Mouse (Mus musculus): ENCODE data around the gene 4930535I16Rik.

The 4930535I16Rik gene

DNA sequence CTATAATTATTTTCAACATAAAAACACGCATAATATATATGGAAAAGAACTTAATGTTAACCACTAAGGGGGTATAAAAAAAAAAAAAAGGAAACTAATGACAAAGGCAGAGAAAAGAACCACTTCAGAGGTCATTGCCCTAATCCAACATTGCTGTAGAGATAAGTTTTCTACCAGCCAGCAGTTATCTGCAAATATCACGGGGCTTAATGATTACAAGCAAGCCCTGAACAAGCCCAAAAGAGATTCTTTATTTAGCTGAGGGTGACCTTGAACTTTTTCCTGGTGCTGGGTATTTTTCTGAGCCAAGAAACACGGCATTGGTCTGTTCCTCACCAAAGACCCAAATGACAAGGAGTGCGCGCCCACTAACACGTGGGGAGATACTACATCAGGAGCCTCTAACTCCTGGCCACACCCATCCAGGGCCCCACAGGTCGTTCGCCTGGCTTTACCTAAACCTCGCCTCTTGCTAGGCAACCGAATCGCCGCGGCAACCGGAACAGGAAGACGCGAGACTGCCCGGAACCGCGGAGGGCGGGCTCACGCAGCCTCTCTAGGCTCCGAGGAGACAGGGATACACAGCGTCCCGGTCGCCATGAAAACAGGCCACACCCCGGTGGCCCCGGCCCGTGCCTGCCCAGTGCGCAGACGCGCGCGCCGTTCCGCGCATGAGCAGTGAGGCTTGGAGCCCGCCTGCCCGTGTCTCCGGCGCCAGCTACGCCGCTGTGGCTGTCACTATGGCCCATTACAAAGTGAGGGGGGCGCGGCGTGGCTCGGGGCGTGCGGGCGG is 13.3 kb downstream of the 4930535I16Rik start, which contains the start of gene Mycbp:
TSS of gene Mycbp (plus strand) at position 500 of the 793 bp plus-strand sequence.
- DNase-seq: peak; percentile 99

DNA sequence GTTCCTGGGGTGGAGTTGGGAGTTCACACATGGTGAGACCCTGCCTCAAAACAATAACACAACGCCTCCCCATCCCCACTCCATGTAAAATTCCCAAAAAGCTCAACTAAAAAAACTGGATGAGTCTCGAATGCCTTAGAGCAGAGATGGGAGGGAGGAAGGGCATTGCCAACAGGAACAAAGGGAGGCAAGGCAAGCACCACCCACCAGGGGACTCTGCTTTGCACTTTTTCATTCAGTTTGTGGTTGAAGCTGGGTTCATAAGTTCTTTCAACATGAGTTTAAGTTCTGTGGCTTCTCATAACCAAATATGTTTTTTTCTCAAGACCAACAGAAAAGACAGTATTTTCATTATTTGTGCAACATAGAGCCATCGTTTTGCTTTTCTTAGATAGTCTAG is 14.4 kb downstream of the 4930535I16Rik start:
- DNase-seq: no peak

DNA sequence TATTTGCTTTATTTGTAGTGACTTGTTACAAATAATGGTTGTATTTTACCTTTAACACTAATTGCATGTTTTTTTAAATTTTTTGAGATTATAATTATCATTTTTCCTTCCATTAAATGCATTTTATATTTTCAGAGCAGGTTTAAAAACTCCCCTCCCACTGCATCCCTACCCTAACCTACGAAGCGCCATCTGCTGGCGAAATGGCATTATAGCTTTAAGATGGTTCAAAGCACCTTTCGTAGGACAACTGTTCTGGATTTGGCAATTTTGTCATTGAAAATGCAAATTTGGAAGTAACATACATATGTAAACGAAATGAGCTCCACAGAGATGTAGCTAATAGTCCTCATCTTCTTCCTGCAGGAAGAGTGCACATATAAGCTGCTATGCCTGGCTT is 19.1 kb downstream of the 4930535I16Rik start:
- DNase-seq: no peak

DNA sequence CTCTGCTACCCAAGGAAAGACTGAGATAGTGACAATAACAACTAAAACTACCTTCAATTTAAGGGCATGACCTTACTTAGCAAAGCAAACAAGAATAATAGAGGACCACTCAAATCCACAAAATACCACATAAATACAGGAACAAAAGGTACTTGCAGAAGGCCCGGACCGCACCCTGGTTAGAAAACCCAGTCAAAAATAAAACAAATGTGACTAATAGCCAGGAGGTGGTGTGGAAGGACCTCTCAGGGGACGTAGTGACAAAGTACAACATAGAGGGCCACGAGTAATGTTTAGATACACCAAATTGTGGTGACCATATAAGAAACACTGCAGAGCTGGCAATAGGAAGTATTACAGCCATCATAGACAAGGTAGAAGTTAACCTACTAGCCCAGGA is 23.5 kb downstream of the 4930535I16Rik start:
- DNase-seq: no peak

DNA sequence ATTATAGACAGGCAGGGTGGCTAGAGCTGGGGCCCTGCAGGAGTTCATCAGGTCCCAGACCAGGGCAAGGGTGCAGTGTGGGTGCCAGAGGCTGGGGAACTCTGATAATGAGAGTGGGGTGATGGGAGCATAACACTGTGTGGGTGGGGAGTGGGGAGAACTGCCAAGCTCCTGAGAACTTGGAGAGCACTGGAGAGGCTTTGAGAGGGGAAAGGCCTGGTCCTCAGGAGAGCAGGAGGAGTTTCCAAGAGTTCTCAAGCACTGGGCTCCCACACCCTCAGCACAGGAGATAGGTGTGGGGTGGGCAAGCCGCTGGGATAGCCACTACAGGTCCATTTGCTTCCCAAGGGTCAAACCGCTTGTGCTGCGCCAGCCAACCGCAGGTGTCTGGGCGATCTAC is 24.1 kb downstream of the 4930535I16Rik start:
- DNase-seq: no peak
